Mouse (Mus musculus): ENCODE measurements around the gene Gm1979. TPM values are rescaled to one million over a fixed set of nuclear protein-coding genes. Genes with fewer than 3 reads are reported as not detected.

Gm1979 gene
- polyA plus RNA-seq, 1 experiment from 2014 or later = not detected

Other genes with a start within 250 kb of the Gm1979 start
- 29.7 and 29.9 TPM in 2 replicates for gene Actr3b, start 244.8 kb downstream of the Gm1979 start, polyA plus RNA-seq (2015; fragmentation: Nextera tagmentation; extraction: Ambion mirVana)
- not detected in 2 replicates for gene Gm21663, start 62.4 kb downstream of the Gm1979 start, polyA plus RNA-seq (2015; fragmentation: Nextera tagmentation; extraction: Ambion mirVana)
- not detected in 2 replicates for gene Gm21671, start 50.4 kb downstream of the Gm1979 start, polyA plus RNA-seq (2015; fragmentation: Nextera tagmentation; extraction: Ambion mirVana)
- gene Gm21680, start 32.1 kb downstream of the Gm1979 start, polyA plus RNA-seq (2015; fragmentation: Nextera tagmentation; extraction: Ambion mirVana) = 0.05 TPM in 1 of 2 replicates, not detected in the other
- gene Gm21698, start 16.1 kb downstream of the Gm1979 start, polyA plus RNA-seq (2015; fragmentation: Nextera tagmentation; extraction: Ambion mirVana) = not detected in 2 replicates
- gene Gm5862, start 18.1 kb upstream of the Gm1979 start, polyA plus RNA-seq (2015; fragmentation: Nextera tagmentation; extraction: Ambion mirVana) = not detected in 2 replicates
- gene Speer4a, start 34.8 kb upstream of the Gm1979 start, polyA plus RNA-seq (2015; fragmentation: Nextera tagmentation; extraction: Ambion mirVana) = not detected in 2 replicates
- not detected in 2 replicates for gene Gm7347, start 53.8 kb upstream of the Gm1979 start, polyA plus RNA-seq (2015; fragmentation: Nextera tagmentation; extraction: Ambion mirVana)
- not detected in 2 replicates for gene Gm10471, start 84.5 kb upstream of the Gm1979 start, polyA plus RNA-seq (2015; fragmentation: Nextera tagmentation; extraction: Ambion mirVana)
- not detected in 2 replicates for gene 5031410I06Rik, start 100.6 kb upstream of the Gm1979 start, polyA plus RNA-seq (2015; fragmentation: Nextera tagmentation; extraction: Ambion mirVana)
- 0.08 TPM in 1 of 2 replicates, not detected in the other for gene Gm10220, start 116.6 kb upstream of the Gm1979 start, polyA plus RNA-seq (2015; fragmentation: Nextera tagmentation; extraction: Ambion mirVana)

Data from forebrain, embryonic 13.5 days (tissue).